Mouse (Mus musculus) neural tube, embryonic 14.5 days (tissue): ENCODE measurements around the gene Nabp2. TPM values are rescaled to one million over a fixed set of nuclear protein-coding genes. Genes with fewer than 3 reads are reported as not detected.
A peak's percentile ranks its signal among the peaks of the same experiment; 100 is the strongest.

Experiments
- ATAC-seq: fragments of 200-750 bp; cut with Nextera tagmentation; 2 replicates; pipeline ENCODE4 v1.8.0; 2017; ENCODE audit warnings: low read depth, mild to moderate bottlenecking, moderate TSS enrichment, moderate library complexity
- H3K27ac ChIP-seq: fragments of 300-500 bp; sonication (generic); 2 replicates; pipeline ENCODE4 v1.5.1; 2014; ENCODE audit warnings: low read depth, mild to moderate bottlenecking, control low read depth, low read length, moderate library complexity, mixed read lengths
- H3K27me3 ChIP-seq: fragments of 300-500 bp; sonication (generic); 2 replicates; pipeline ENCODE4 v1.6.1; 2014; ENCODE audit warnings: low read length; ENCODE audit not compliant: control insufficient read depth, insufficient read depth
- H3K36me3 ChIP-seq: fragments of 300-500 bp; sonication (generic); 2 replicates; pipeline ENCODE4 v1.6.1; 2014; ENCODE audit warnings: low read length, mixed read lengths; ENCODE audit not compliant: control insufficient read depth, insufficient read depth
- H3K4me1 ChIP-seq: fragments of 300-500 bp; sonication (generic); 2 replicates; pipeline ENCODE4 v1.6.1; 2014; ENCODE audit warnings: low read length; ENCODE audit not compliant: control insufficient read depth, insufficient read depth
- H3K4me2 ChIP-seq: fragments of 300-500 bp; sonication (generic); 2 replicates; pipeline ENCODE4 v1.6.1; 2014; ENCODE audit warnings: mild to moderate bottlenecking, low read depth, low read length, control low read depth
- H3K4me3 ChIP-seq: fragments of 300-500 bp; sonication (generic); 2 replicates; pipeline ENCODE4 v1.5.1; 2014; ENCODE audit warnings: low read depth, low read length, control low read depth, mixed read lengths
- H3K9ac ChIP-seq: fragments of 300-500 bp; sonication (generic); replicated peaks from 2 replicates; pipeline ENCODE4 v1.6.1; 2014; ENCODE audit warnings: low read depth, mild to moderate bottlenecking, control low read depth, low read length, mixed read lengths
- H3K9me3 ChIP-seq: fragments of 300-500 bp; sonication (generic); 2 replicates; pipeline ENCODE4 v1.6.1; 2016; ENCODE audit warnings: low read length; ENCODE audit not compliant: control insufficient read depth
- WGBS: fragments of 180-500 bp; shearing (Covaris S2); extraction: QIAGEN DNeasy Blood & Tissue Kit; methylation state at CpG from one replicate; pipeline ENCODE4 v1.1.7; 2014; 5-methylcytosine and 5-hydroxymethylcytosine counted together
- microRNA-seq: library from miRNA; unstranded; fragments of <30 nt; microRNA quantifications from one replicate; pipeline ENCODE4, GENCODE M21; 2016
- polyA plus RNA-seq: library from polyadenylated mRNA; unstranded; fragments of >200 nt; fragmentation: Nextera tagmentation; extraction: Ambion mirVana; gene quantifications from 2 replicates; pipeline ENCODE4 v1.2.1, GENCODE M21; 2014

The Nabp2 gene
- polyA plus RNA-seq, 1 experiment from 2014 or later, result 140 TPM

GRCm38 (mm10) chr10:128368402-128369217 lies 42.7 kb downstream of the Nabp2 start, which contains the start of gene Coq10a:
Coq10a (minus strand) TSS chr10:128368997.
- Histone ChIP-seq H3K27me3 (no peaks in the 10 kb centered on the region), H3K4me2 (peak within 1 kb of the TSS; percentile 86), H3K4me1 (peaks cover 12% of the 10 kb centered on the region; the same call in 1 of the 2 replicates), H3K27ac (peak within 1 kb of the TSS; percentile 97), H3K36me3 (0 out of 2 replicates have a peak, but pooled peaks cover 8% of the 10 kb centered on the region), H3K9me3 (no peaks in the 10 kb centered on the region), H3K9ac (peak within 1 kb of the TSS; percentile 74), H3K4me3 (peak within 1 kb of the TSS; percentile 59)
- ATAC-seq, result peak; percentile 95
- under 1% methylated on average over 86 of the region's 87 CpGs for WGBS

- Histone ChIP-seq H3K4me1 (peaks cover 12% of the 10 kb centered on the region; the same call in 1 of the 2 replicates), H3K27me3 (no peaks in the 10 kb centered on the region), H3K27ac (peak overlapping the region; percentile 97), H3K9ac (peak overlapping the region; percentile 74), H3K9me3 (no peaks in the 10 kb centered on the region), H3K4me2 (peak overlapping the region; percentile 86), H3K36me3 (0 out of 2 replicates have a peak, but pooled peaks cover 11% of the 10 kb centered on the region), H3K4me3 (peak overlapping the region; percentile 59)
- no peak for ATAC-seq
- 14% methylated on average over 19 of the region's 19 CpGs for WGBS
These were observed 43.3 kb downstream of the Nabp2 start for GRCm38 (mm10) chr10:128367899-128368401.

- Histone ChIP-seq H3K4me1 (peaks cover 6% of the 10 kb centered on the region; the same call in 1 of the 2 replicates), H3K27ac (no peak overlapping the region), H3K9me3 (no peaks in the 10 kb centered on the region), H3K9ac (no peak overlapping the region), H3K4me3 (no peak overlapping the region), H3K36me3 (peaks cover 59% of the 10 kb centered on the region), H3K4me2 (no peak overlapping the region), H3K27me3 (no peaks in the 10 kb centered on the region)
- 55% methylated on average over 3 of the region's 3 CpGs for WGBS
- no peak for ATAC-seq
These were observed 48.7 kb downstream of the Nabp2 start for GRCm38 (mm10) chr10:128362568-128362967.

- no peaks in the 10 kb centered on the region for H3K4me1 ChIP-seq
- H3K4me3 ChIP-seq, result no peak overlapping the region
- no peak overlapping the region for H3K9ac ChIP-seq
- H3K27ac ChIP-seq, result no peak overlapping the region
- no peaks in the 10 kb centered on the region for H3K9me3 ChIP-seq
- no peaks in the 10 kb centered on the region for H3K27me3 ChIP-seq
- ATAC-seq, result no peak
- peaks cover 62% of the 10 kb centered on the region for H3K36me3 ChIP-seq
- 91% methylated on average over 6 of the region's 6 CpGs for WGBS
- H3K4me2 ChIP-seq, result no peak overlapping the region
These were observed 49.5 kb downstream of the Nabp2 start for GRCm38 (mm10) chr10:128361836-128362235.

- H3K9ac ChIP-seq, result no peak overlapping the region
- H3K27me3 ChIP-seq, result no peaks in the 10 kb centered on the region
- no peak overlapping the region for H3K4me3 ChIP-seq
- H3K36me3 ChIP-seq, result peaks cover 60% of the 10 kb centered on the region
- no peak for ATAC-seq
- H3K4me2 ChIP-seq, result no peak overlapping the region
- H3K27ac ChIP-seq, result no peak overlapping the region
- WGBS, result 95% methylated on average over 6 of the region's 6 CpGs
- no peaks in the 10 kb centered on the region for H3K9me3 ChIP-seq
- no peaks in the 10 kb centered on the region for H3K4me1 ChIP-seq
These were observed 52.1 kb downstream of the Nabp2 start for GRCm38 (mm10) chr10:128359226-128359625.

GRCm38 (mm10) chr10:128358796-128359195 lies 52.5 kb downstream of the Nabp2 start:
- ATAC-seq, result no peak

More at GRCm38 (mm10) chr10:128358796-128359195, 52.5 kb downstream of the Nabp2 start:
- H3K27me3 ChIP-seq, result no peaks in the 10 kb centered on the region
- WGBS, result 49% methylated on average over 2 of the region's 2 CpGs
- no peak overlapping the region for H3K4me2 ChIP-seq
- H3K4me1 ChIP-seq, result no peaks in the 10 kb centered on the region
- H3K9me3 ChIP-seq, result no peaks in the 10 kb centered on the region
- no peak overlapping the region for H3K9ac ChIP-seq
- H3K4me3 ChIP-seq, result no peak overlapping the region
- H3K27ac ChIP-seq, result no peak overlapping the region
- peaks cover 65% of the 10 kb centered on the region for H3K36me3 ChIP-seq

Small RNA genes lying within 50 kb of the gene (microRNA-seq; reads per million reads assigned to microRNA genes)
- gene Gm25361 (not detected), gene Gm26308 (not detected), gene Mir6914 (not detected), gene Mir6915 (not detected), gene Mir8105 (not detected)

Other genes starting within 250 kb of the Nabp2 start
- 4.7 and 7.6 TPM in 2 replicates for gene Rbms2, start 231.2 kb downstream of the Nabp2 start, polyA plus RNA-seq
- 2.0 and 2.8 TPM in 2 replicates for gene Gls2, start 217.0 kb downstream of the Nabp2 start, polyA plus RNA-seq
- gene Spryd4, start 199.7 kb downstream of the Nabp2 start, polyA plus RNA-seq, result 20.9 and 22.3 TPM in 2 replicates
- gene Mip, start 185.7 kb downstream of the Nabp2 start, polyA plus RNA-seq, result not detected in 2 replicates
- gene Timeless, start 179.4 kb downstream of the Nabp2 start, polyA plus RNA-seq, result 14.6 and 19.1 TPM in 2 replicates
- gene Apon, start 157.4 kb downstream of the Nabp2 start, polyA plus RNA-seq, result not detected in 2 replicates
- not detected in 2 replicates for gene Apof, start 142.8 kb downstream of the Nabp2 start, polyA plus RNA-seq
- gene Stat2, start 140.9 kb downstream of the Nabp2 start, polyA plus RNA-seq, result 21.0 and 23.1 TPM in 2 replicates
- gene Il23a, start 112.7 kb downstream of the Nabp2 start, polyA plus RNA-seq, result 0.18 and 0.29 TPM in 2 replicates
- gene Pan2, start 108.2 kb downstream of the Nabp2 start, polyA plus RNA-seq, result 19.0 and 21.4 TPM in 2 replicates
- 194 and 198 TPM in 2 replicates for gene Cnpy2, start 89.0 kb downstream of the Nabp2 start, polyA plus RNA-seq
- 281 and 297 TPM in 2 replicates for gene Cs, start 73.8 kb downstream of the Nabp2 start, polyA plus RNA-seq
- gene Coq10a, start 42.5 kb downstream of the Nabp2 start, polyA plus RNA-seq, result 51.3 and 52.7 TPM in 2 replicates
- 11.6 and 14.0 TPM in 2 replicates for gene Ankrd52, start 34.4 kb downstream of the Nabp2 start, polyA plus RNA-seq
- gene Slc39a5, start 10.3 kb downstream of the Nabp2 start, polyA plus RNA-seq, result 0.44 TPM in 1 of 2 replicates, not detected in the other
- gene Rnf41, start 165 bp upstream of the Nabp2 start, polyA plus RNA-seq, result 64.5 and 71.2 TPM in 2 replicates
- gene Smarcc2, start 47.8 kb upstream of the Nabp2 start, polyA plus RNA-seq, result 179 and 205 TPM in 2 replicates
- 831 and 835 TPM in 2 replicates for gene Myl6, start 82.7 kb upstream of the Nabp2 start, polyA plus RNA-seq
- gene Myl6b, start 87.2 kb upstream of the Nabp2 start, polyA plus RNA-seq, result 6.4 and 8.9 TPM in 2 replicates
- 10.0 and 25.9 TPM in 2 replicates for gene Esyt1, start 114.4 kb upstream of the Nabp2 start, polyA plus RNA-seq
- 11.7 and 18.1 TPM in 2 replicates for gene Zc3h10, start 136.3 kb upstream of the Nabp2 start, polyA plus RNA-seq
- 2,344 and 2,479 TPM in 2 replicates for gene Rpl41, start 137.8 kb upstream of the Nabp2 start, polyA plus RNA-seq
- 127 and 132 TPM in 2 replicates for gene Pa2g4, start 154.5 kb upstream of the Nabp2 start, polyA plus RNA-seq
- 1.4 and 6.0 TPM in 2 replicates for gene Erbb3, start 178.2 kb upstream of the Nabp2 start, polyA plus RNA-seq
- gene Rps26, start 215.3 kb upstream of the Nabp2 start, polyA plus RNA-seq, result 454 and 493 TPM in 2 replicates
- 20.3 and 22.9 TPM in 2 replicates for gene Ikzf4, start 234.5 kb upstream of the Nabp2 start, polyA plus RNA-seq